Mouse (Mus musculus): Measurements from ENCODE around the gene Ptpn21.

- TF ChIP-seq POLR2A (IDR thresholded peaks at IDR 0.05; ENCODE audit: insufficient read depth, low read depth, low read length) (no peak), CTCF (IDR thresholded peaks at IDR 0.05) (no peak), EP300 (IDR thresholded peaks at IDR 0.05; ENCODE audit: insufficient read depth, low read depth, low read length) (no peak)
Observed at GRCm38 (mm10) chr12:98682196-98682595, 55.0 kb downstream of the Ptpn21 start.
